Mouse (Mus musculus) kidney, adult 2 months (tissue): ENCODE data around the gene Prr5l. TPM values are rescaled to one million over a fixed set of nuclear protein-coding genes. Genes with fewer than 3 reads are reported as not detected.

Experiments
- DNase-seq: peaks from one replicate; pipeline ENCODE4 v3.0.0; 2021
- H3K27ac ChIP-seq: fragments of 200-500 bp; 2 replicates; pipeline ENCODE4 v1.5.1; 2012; ENCODE audit warnings: low read depth, low read length, control low read depth, inconsistent platforms; ENCODE audit not compliant: insufficient read depth
- H3K27me3 ChIP-seq: fragments of 200-500 bp; replicated peaks from 2 replicates; pipeline ENCODE4 v1.6.1; 2012; ENCODE audit warnings: mild to moderate bottlenecking, moderate library complexity, low read length, inconsistent platforms; ENCODE audit not compliant: control insufficient read depth, insufficient read depth
- H3K36me3 ChIP-seq: fragments of 200-500 bp; 2 replicates; pipeline ENCODE4 v1.6.1; 2012; ENCODE audit warnings: mild to moderate bottlenecking, moderate library complexity, low read length, inconsistent platforms; ENCODE audit not compliant: control insufficient read depth, insufficient read depth
- H3K4me1 ChIP-seq: fragments of 200-500 bp; 2 replicates; pipeline ENCODE4 v1.6.1; 2011; ENCODE audit warnings: low read length; ENCODE audit not compliant: control insufficient read depth, insufficient read depth
- H3K4me3 ChIP-seq: fragments of 200-500 bp; 2 replicates; pipeline ENCODE4 v1.5.1; 2011; ENCODE audit warnings: mild to moderate bottlenecking, low read depth, low read length, control low read depth; ENCODE audit not compliant: insufficient read depth
- CTCF ChIP-seq: fragments of 200-500 bp; conservative IDR thresholded peaks from 2 replicates; pipeline ENCODE4 v1.5.1; 2011; ENCODE audit warnings: low read depth, mild to moderate bottlenecking, control low read depth, low read length, moderate library complexity, mixed read lengths; ENCODE audit not compliant: insufficient read depth, insufficient read length
- POLR2A ChIP-seq: fragments of 200-500 bp; IDR thresholded peaks from one replicate; pipeline ENCODE4 v1.6.1; 2011; ENCODE audit warnings: low read depth, low read length, control low read depth
- WGBS: fragments of 180-500 bp; shearing (Covaris S2); methylation state at CpG from one replicate; pipeline ENCODE4 v1.1.7; 2018; 5-methylcytosine and 5-hydroxymethylcytosine counted together
- polyA plus RNA-seq: library from polyadenylated mRNA; depleted of rRNA; stranded (reverse); fragments of >200 nt; gene quantifications from 2 replicates; pipeline ENCODE4 v1.2.3, GENCODE M21; 2012

Gene Prr5l
- polyA plus RNA-seq, 1 experiment, result 7.5 TPM

DNA sequence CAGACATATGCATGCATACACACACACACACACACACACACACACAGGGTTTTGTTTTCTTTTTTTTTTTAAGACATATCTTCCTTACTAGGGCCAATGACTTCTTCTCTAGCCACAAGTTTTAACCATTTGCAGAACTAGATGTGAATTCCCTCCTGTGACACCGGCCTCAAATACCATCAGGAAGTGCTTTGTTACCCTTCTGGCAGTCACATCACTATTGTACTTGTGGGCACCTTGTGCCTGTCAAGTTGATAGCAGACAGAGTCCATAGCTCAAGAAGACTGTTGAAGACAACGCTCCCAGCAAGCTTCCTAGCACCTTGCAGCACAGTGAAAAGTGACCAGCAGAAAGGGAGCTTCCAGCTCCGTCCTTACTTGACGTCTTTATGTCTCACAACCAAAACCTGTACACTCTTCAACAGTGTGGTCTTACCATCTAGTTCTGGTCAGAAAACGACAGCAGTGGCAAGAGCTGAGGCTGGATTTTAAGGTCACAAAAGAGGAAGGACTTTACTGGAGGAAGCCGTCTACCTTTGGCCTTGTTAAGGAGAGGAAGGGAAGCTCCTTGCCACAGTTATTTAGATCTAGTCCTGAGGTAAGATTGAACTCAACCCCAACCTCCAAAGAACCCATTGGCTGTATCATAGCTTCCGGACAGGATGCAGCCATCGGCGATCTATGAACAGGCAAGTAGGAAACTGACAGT is 47.9 kb downstream of the Prr5l start:
- Histone ChIP-seq H3K36me3 (no peaks in the 10 kb centered on the region), H3K27ac (no peak overlapping the region), H3K27me3 (no peaks in the 10 kb centered on the region), H3K4me1 (no peaks in the 10 kb centered on the region), H3K4me3 (no peak overlapping the region)
- no peak for DNase-seq
- TF ChIP-seq CTCF (no peak), POLR2A (no peak)
- WGBS, result 84% methylated on average over 9 of the region's 9 CpGs

- Histone ChIP-seq H3K4me1 (peaks cover 6% of the 10 kb centered on the region; the same call in 1 of the 2 replicates), H3K4me3 (no peak overlapping the region), H3K27me3 (no peaks in the 10 kb centered on the region), H3K36me3 (no peaks in the 10 kb centered on the region), H3K27ac (no peak overlapping the region)
- DNase-seq, result no peak
- TF ChIP-seq POLR2A (no peak), CTCF (no peak)
- 80% methylated on average over 9 of the region's 9 CpGs for WGBS
Measured at GRCm38 (mm10) chr2:101832361-101832760, 50.5 kb downstream of the Prr5l start.

DNA sequence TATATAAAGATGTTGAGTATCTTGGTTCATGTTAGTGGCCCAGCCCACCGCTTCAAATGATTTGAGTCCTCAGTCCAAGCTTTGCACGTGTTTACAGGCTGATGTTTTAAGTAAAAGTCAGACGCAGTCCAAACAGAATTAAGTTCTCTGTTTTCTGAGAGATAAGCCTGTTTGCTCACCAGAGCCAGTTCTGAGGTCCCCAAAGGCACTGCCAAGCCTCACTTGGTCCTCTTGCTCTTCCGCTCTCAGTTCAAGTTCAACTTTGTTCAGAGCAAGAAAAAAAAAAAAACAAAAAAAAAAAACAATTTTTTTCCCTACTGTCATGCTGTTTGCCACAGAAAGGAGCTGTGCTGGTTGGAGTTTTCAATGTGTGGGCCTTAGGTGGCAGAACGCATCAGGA is 51.0 kb downstream of the Prr5l start:
- DNase-seq, result no peak
- H3K36me3 ChIP-seq, result no peaks in the 10 kb centered on the region
- no peak overlapping the region for H3K27ac ChIP-seq
- H3K27me3 ChIP-seq, result no peaks in the 10 kb centered on the region
- no peak for TF ChIP-seq CTCF
- no peak for TF ChIP-seq POLR2A
- H3K4me1 ChIP-seq, result peaks cover 11% of the 10 kb centered on the region; the same call in 1 of the 2 replicates
- 93% methylated on average over 5 of the region's 5 CpGs for WGBS
- no peak overlapping the region for H3K4me3 ChIP-seq

GRCm38 (mm10) chr2:101830186-101830915 is 52.5 kb downstream of the Prr5l start:
- no peak for DNase-seq
- Histone ChIP-seq H3K27me3 (no peaks in the 10 kb centered on the region), H3K36me3 (no peaks in the 10 kb centered on the region), H3K27ac (no peak overlapping the region), H3K4me3 (no peak overlapping the region), H3K4me1 (peaks cover 16% of the 10 kb centered on the region; the same call in 1 of the 2 replicates)
- 60% methylated on average over 9 of the region's 9 CpGs for WGBS
- TF ChIP-seq CTCF, result no peak
- no peak for TF ChIP-seq POLR2A

DNA sequence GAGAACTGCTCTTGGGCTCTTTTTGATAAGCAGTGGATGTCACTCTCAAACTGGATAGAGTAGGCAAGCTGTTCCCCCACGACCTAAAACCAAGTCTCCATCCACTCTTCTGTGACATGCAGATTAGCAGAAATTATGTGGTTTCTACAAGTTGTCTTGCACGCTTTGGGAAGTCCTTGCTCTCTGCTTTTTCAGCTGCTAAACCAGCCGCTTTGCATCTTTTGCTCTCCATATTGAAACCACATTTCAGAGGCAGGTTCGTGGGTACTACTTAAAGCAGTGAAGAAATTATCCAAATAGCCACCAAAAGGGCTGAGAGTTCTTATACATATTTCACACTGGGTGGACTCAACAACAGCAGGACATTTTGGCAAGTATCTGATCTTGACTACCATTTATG is 53.8 kb downstream of the Prr5l start:
- Histone ChIP-seq H3K4me3 (no peak overlapping the region), H3K27ac (no peak overlapping the region), H3K4me1 (peaks cover 16% of the 10 kb centered on the region; the same call in 1 of the 2 replicates), H3K36me3 (no peaks in the 10 kb centered on the region), H3K27me3 (no peaks in the 10 kb centered on the region)
- WGBS, result 83% methylated on average over 4 of the region's 4 CpGs
- no peak for DNase-seq
- TF ChIP-seq POLR2A, result no peak
- TF ChIP-seq CTCF, result no peak

DNA sequence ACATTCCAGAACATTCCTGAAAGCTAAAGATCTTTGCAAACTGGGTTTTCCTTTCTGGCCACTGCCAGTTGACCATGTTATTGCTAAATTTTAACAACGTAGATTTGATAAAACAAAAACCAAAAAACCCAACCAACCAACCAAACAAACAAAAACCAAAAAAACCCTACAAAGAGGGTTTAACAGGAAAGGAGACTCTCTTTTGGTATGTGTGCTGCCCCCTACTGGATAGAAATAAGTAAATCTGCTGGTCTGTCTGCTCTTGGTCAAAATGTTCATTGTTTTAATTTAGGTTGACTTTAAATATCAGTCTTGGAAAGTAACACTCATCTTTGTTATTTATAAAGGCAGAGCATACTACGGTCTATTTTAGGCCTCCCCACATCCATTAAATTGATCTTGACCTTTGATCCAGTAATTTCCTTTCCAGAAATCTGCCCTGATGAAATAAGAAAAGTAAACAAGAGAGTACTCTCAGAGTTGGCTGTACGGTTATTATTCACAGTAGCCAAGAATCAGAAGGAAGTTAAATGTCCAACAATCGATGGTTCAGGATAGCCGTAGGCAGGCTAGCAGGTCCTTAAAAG is 54.7 kb downstream of the Prr5l start:
- TF ChIP-seq POLR2A (no peak), CTCF (no peak)
- peak; percentile 70 for DNase-seq
- WGBS, result 30% methylated on average over 5 of the region's 5 CpGs
- Histone ChIP-seq H3K4me3 (no peak overlapping the region), H3K36me3 (no peaks in the 10 kb centered on the region), H3K27me3 (no peaks in the 10 kb centered on the region), H3K4me1 (peaks cover 16% of the 10 kb centered on the region; the same call in 1 of the 2 replicates), H3K27ac (peak overlapping the region; percentile 83)

- Histone ChIP-seq H3K4me1 (peaks cover 16% of the 10 kb centered on the region; the same call in 1 of the 2 replicates), H3K27ac (peak overlapping the region; percentile 83), H3K36me3 (no peaks in the 10 kb centered on the region), H3K4me3 (no peak overlapping the region), H3K27me3 (no peaks in the 10 kb centered on the region)
- WGBS, result 18% methylated on average over 5 of the region's 5 CpGs
- peak; percentile 94 for DNase-seq
- no peak for TF ChIP-seq CTCF
- TF ChIP-seq POLR2A, result no peak
Measured at GRCm38 (mm10) chr2:101827626-101828025, 55.2 kb downstream of the Prr5l start.
